Mouse (Mus musculus) lung, embryonic 15.5 days (tissue): Measurements from ENCODE around the gene Lsm5. TPM values are rescaled to one million over a fixed set of nuclear protein-coding genes. Genes with fewer than 3 reads are reported as not detected.

Experiments
- ATAC-seq: fragments of 200-750 bp; cut with Nextera tagmentation; 2 replicates; pipeline ENCODE4 v1.8.0; 2017; ENCODE audit warnings: moderate number of reproducible peaks, borderline replicate concordance; ENCODE audit not compliant: low FRiP score, low TSS enrichment; ENCODE audit errors: extremely low read depth
- H3K27ac ChIP-seq: fragments of 300-500 bp; sonication (generic); 2 replicates; pipeline ENCODE4 v1.5.1; 2015; ENCODE audit warnings: moderate library complexity, mild to moderate bottlenecking, inconsistent platforms
- H3K27me3 ChIP-seq: fragments of 300-500 bp; sonication (generic); 2 replicates; pipeline ENCODE4 v1.6.1; 2015; ENCODE audit warnings: inconsistent platforms
- H3K36me3 ChIP-seq: fragments of 300-500 bp; sonication (generic); 2 replicates; pipeline ENCODE4 v1.6.1; 2015; ENCODE audit warnings: inconsistent platforms
- H3K4me1 ChIP-seq: fragments of 300-500 bp; sonication (generic); 2 replicates; pipeline ENCODE4 v1.6.1; 2015; ENCODE audit warnings: inconsistent platforms
- H3K4me2 ChIP-seq: fragments of 300-500 bp; sonication (generic); 2 replicates; pipeline ENCODE4 v1.6.1; 2015; ENCODE audit warnings: inconsistent platforms, mild to moderate bottlenecking, moderate library complexity
- H3K4me3 ChIP-seq: fragments of 300-500 bp; sonication (generic); 2 replicates; pipeline ENCODE4 v1.5.1; 2015; ENCODE audit warnings: mild to moderate bottlenecking, inconsistent platforms
- H3K9ac ChIP-seq: fragments of 300-500 bp; sonication (generic); 2 replicates; pipeline ENCODE4 v1.6.1; 2015; ENCODE audit warnings: inconsistent platforms
- H3K9me3 ChIP-seq: fragments of 300-500 bp; sonication (generic); 2 replicates; pipeline ENCODE4 v1.6.1; 2016; ENCODE audit warnings: inconsistent platforms
- WGBS: fragments of 180-500 bp; shearing (Covaris S2); methylation state at CpG from one replicate; pipeline ENCODE4 v1.1.7; 2015; 5-methylcytosine and 5-hydroxymethylcytosine counted together
- polyA plus RNA-seq: library from polyadenylated mRNA; unstranded; fragments of >200 nt; fragmentation: Nextera tagmentation; extraction: Ambion mirVana; gene quantifications from 2 replicates; pipeline ENCODE4 v1.2.1, GENCODE M21; 2015

Gene Lsm5
- 123 and 133 TPM in 2 replicates for polyA plus RNA-seq

DNA sequence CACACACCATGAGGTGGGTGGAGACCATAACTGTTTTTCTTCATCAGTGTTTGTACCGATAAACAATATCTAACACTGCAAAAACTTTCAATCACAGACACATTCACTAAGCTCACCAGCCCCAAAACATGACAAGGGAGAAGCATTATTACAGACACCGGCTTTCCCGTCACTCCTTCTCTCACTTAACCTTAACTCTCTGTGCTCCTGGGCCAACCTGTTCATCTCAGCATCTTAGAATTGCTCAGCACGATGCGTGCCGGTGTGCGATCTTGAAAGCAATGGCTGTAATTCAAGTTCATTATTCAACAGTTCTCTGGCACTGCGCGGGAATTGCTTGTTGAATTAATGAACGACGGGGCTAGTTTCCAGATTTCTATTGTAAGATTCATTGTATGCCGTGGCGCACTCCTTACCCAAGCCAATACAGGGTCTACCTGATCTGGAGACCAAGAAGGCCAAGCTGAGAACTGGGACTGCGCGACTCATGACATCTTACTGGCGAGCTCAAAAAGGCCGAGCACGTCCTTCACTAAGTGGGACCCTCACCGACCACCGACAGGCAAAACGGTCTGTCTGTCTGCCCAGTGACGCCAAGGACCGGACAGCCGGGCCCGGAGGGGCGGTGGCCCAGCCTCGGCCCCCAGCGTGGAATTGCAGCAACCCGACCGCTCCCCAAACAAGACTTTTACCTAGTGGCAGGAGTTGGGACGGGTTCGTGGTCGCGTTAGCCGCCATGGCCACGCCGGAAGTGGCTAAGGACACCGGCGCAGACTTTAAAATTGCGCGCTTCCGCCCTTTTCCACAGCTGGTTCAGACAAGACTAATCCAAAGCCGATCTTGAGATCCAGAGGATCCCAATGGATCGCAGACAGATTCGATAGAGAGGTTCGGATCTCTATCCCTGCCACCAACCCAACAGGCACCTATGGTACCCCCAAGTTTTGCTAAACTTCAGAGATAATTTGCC is at the start of gene Lsm5:
Gene Lsm5, minus strand, starts transcription at position 780 of the 970 bp plus-strand sequence.
- peak within 1 kb of the TSS; percentile 53; the same call in 1 of the 2 replicates for H3K27ac ChIP-seq
- under 1% methylated on average over 46 of the region's 46 CpGs for WGBS
- H3K9ac ChIP-seq = peak within 1 kb of the TSS; percentile 80
- H3K4me3 ChIP-seq = peak within 1 kb of the TSS; percentile 87
- 0 out of 2 replicates have a peak, but pooled peaks cover 3% of the 10 kb centered on the region for H3K4me1 ChIP-seq
- peak within 1 kb of the TSS; percentile 66 for H3K4me2 ChIP-seq
- H3K9me3 ChIP-seq = no peaks in the 10 kb centered on the region
- no peaks in the 10 kb centered on the region for H3K36me3 ChIP-seq
- H3K27me3 ChIP-seq = no peaks in the 10 kb centered on the region
- peak; percentile 91 for ATAC-seq

DNA sequence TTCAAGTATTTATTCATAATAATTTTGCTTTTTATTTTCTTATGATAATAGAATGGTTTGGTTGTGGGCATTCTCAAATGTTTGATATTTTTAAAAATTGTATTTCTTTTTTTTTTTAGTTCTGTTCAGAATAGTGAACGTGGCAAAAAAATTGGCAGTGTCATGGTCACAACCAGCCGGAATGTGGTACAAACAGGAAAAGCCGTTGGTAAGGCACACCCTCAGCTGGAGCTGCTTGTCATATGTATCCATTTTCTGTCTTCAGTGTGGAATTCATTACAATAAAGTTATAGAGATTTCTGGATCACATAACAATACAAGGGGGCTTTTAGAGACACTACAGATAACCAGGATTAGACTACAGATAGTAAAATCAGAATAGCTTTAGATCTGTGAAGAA is 49.2 kb upstream of the Lsm5 start:
- H3K9me3 ChIP-seq = no peaks in the 10 kb centered on the region
- H3K27ac ChIP-seq = no peak overlapping the region
- no peak overlapping the region for H3K9ac ChIP-seq
- ATAC-seq = no peak
- H3K4me3 ChIP-seq = no peak overlapping the region
- H3K27me3 ChIP-seq = no peaks in the 10 kb centered on the region
- H3K4me2 ChIP-seq = no peak overlapping the region
- WGBS = 89% methylated on average over 3 of the region's 3 CpGs
- H3K36me3 ChIP-seq = peaks cover 35% of the 10 kb centered on the region
- no peaks in the 10 kb centered on the region for H3K4me1 ChIP-seq

DNA sequence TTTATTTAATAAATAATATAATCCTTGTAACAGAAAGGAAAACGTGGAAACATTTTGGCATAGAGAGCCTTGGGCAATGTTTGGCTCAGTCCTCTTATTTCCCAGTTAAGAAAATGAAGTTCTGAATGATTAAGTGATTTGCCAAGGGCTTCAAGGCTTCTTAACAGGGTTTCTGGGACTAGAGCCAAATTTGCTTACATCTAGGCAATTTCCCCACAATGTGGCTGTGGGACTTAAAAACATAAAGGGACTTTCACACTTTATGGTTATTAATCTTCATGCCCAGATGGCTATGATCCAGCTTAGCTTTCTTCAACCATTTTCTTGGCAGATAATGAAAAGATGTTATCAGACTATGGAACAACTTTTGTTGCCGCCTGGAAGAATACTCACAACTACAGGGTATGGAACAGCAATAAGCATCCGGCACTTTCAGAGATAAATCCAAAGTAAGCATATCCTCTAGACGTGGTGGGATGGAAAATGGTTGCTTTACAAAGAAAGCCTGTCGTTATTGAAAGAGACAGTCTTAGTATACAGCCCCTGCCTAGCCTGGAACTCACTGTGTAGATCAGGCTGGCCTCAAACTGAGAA is 41.5 kb upstream of the Lsm5 start:
- no peaks in the 10 kb centered on the region for H3K27me3 ChIP-seq
- H3K9ac ChIP-seq = no peak overlapping the region
- no peak overlapping the region for H3K27ac ChIP-seq
- peak; percentile 67; the same call in 1 of the 2 replicates for ATAC-seq
- no peaks in the 10 kb centered on the region for H3K9me3 ChIP-seq
- no peak overlapping the region for H3K4me2 ChIP-seq
- 33% methylated on average over 5 of the region's 5 CpGs for WGBS
- H3K4me1 ChIP-seq = 0 out of 2 replicates have a peak, but pooled peaks cover 3% of the 10 kb centered on the region
- H3K4me3 ChIP-seq = no peak overlapping the region
- H3K36me3 ChIP-seq = peaks cover 15% of the 10 kb centered on the region; the same call in 1 of the 2 replicates

GRCm38 (mm10) chr6:56732545-56732944 is 28.0 kb upstream of the Lsm5 start:
- no peak for ATAC-seq
- Histone ChIP-seq H3K36me3 (peaks cover 57% of the 10 kb centered on the region), H3K4me1 (no peaks in the 10 kb centered on the region), H3K4me2 (no peak overlapping the region), H3K9ac (no peak overlapping the region), H3K27me3 (no peaks in the 10 kb centered on the region), H3K9me3 (no peaks in the 10 kb centered on the region), H3K4me3 (no peak overlapping the region), H3K27ac (no peak overlapping the region)
- WGBS = 86% methylated on average over 2 of the region's 2 CpGs

DNA sequence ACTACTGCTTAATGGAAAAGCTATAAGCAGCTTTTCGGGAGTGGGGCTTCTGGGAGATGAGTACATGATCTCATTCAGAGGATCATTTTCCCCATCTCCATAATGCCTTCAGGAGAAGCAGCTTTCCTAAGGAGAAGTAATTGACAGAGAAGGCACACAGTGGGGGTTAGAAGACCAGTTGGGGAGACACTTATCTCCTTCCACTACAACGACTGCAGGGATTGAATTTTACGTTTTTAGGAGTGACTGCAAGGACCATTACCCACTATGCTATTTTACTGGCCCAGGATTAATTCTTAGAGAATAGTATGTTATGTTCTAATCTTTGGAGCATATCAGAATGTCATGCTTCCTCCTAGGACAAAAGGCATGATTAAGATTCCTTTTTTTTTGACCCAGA is 16.4 kb upstream of the Lsm5 start:
- Histone ChIP-seq H3K27ac (no peak overlapping the region), H3K4me3 (no peak overlapping the region), H3K9me3 (no peaks in the 10 kb centered on the region), H3K4me1 (0 out of 2 replicates have a peak, but pooled peaks cover 14% of the 10 kb centered on the region), H3K9ac (no peak overlapping the region), H3K27me3 (no peaks in the 10 kb centered on the region), H3K36me3 (peaks cover 15% of the 10 kb centered on the region), H3K4me2 (no peak overlapping the region)
- no peak for ATAC-seq
- WGBS = 66% methylated on average over 3 of the region's 3 CpGs

- H3K4me1 ChIP-seq = 0 out of 2 replicates have a peak, but pooled peaks cover 17% of the 10 kb centered on the region
- ATAC-seq = no peak
- no peak overlapping the region for H3K27ac ChIP-seq
- peaks cover 6% of the 10 kb centered on the region for H3K36me3 ChIP-seq
- no peaks in the 10 kb centered on the region for H3K27me3 ChIP-seq
- H3K4me3 ChIP-seq = no peak overlapping the region
- no peak overlapping the region for H3K9ac ChIP-seq
- no peaks in the 10 kb centered on the region for H3K9me3 ChIP-seq
- WGBS = 69% methylated on average over 1 of the region's 1 CpGs
- H3K4me2 ChIP-seq = no peak overlapping the region
These were observed 14.6 kb upstream of the Lsm5 start for GRCm38 (mm10) chr6:56719071-56719470.

DNA sequence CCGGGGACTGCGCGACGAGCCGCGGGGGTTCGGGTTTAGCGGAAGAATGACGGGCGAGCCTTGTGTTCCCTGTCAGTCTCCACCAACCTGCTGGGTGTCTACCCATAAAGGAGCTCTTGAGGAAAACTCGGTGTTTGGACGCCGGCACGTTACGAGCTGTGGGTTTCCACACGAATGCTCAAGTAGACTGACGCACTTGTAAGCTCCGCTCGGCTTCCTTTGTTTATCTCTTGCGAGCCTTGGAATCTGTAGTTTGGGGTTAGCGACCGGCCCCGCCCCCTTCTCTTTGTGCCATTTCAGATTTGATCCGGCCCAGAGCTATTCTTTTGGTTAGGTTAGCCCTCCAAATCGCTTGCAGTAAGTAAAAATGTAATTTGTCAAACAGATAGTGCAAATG is 10.8 kb upstream of the Lsm5 start:
- ATAC-seq = no peak
- Histone ChIP-seq H3K9me3 (no peaks in the 10 kb centered on the region), H3K27me3 (no peaks in the 10 kb centered on the region), H3K4me1 (0 out of 2 replicates have a peak, but pooled peaks cover 11% of the 10 kb centered on the region), H3K4me3 (peak overlapping the region; percentile 89), H3K4me2 (peak overlapping the region; percentile 67), H3K9ac (peak overlapping the region; percentile 83), H3K36me3 (no peaks in the 10 kb centered on the region), H3K27ac (peak overlapping the region; percentile 96)
- under 1% methylated on average over 25 of the region's 25 CpGs for WGBS

DNA sequence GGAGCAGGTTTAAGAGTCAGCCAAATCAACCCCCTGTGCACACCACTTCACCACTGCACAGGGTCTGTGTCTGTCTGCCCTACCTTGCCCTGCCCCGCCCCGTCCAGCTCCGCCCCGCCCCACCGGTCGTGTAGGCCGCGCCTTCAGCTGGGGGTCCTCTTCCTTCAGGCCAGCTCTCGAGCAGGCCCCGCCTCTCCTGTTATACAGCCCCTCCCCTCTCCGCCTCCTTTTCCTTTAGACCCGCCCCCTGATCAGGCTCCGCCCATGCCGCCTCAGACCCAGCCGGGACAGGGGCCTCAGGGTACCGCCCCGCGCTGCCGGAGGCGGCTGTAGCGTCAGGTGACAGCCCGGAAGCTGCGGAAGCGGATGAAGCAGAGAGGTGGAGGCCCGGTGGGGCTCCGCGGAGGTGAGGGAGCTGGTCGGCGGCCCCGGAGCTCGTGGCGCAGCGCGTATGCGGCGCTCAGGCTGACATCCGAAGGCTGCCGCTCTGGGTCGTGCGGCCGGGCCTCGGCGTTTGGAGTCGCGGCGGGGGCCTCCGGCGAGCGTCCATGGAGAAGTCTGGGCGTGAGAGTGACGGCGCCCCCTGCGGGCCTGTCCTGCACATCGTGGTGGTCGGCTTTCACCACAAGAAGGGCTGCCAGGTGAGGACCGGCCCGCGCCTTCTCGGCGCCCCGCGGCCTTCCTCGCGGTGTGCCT is 10.2 kb upstream of the Lsm5 start, which contains the start of gene Avl9:
Gene Avl9, plus strand, starts transcription at position 326 of the 696 bp plus-strand sequence.
- Histone ChIP-seq H3K27me3 (no peaks in the 10 kb centered on the region), H3K27ac (peak within 1 kb of the TSS; percentile 96), H3K9me3 (no peaks in the 10 kb centered on the region), H3K9ac (peak within 1 kb of the TSS; percentile 83), H3K4me3 (peak within 1 kb of the TSS; percentile 89), H3K4me1 (0 out of 2 replicates have a peak, but pooled peaks cover 11% of the 10 kb centered on the region), H3K4me2 (peak within 1 kb of the TSS; percentile 67), H3K36me3 (no peaks in the 10 kb centered on the region)
- WGBS = under 1% methylated on average over 64 of the region's 64 CpGs
- ATAC-seq = peak; percentile 98

- peak overlapping the region; percentile 67 for H3K4me2 ChIP-seq
- ATAC-seq = no peak
- no peaks in the 10 kb centered on the region for H3K36me3 ChIP-seq
- peak overlapping the region; percentile 89 for H3K4me3 ChIP-seq
- H3K9ac ChIP-seq = no peak overlapping the region
- no peaks in the 10 kb centered on the region for H3K9me3 ChIP-seq
- 0 out of 2 replicates have a peak, but pooled peaks cover 11% of the 10 kb centered on the region for H3K4me1 ChIP-seq
- 45% methylated on average over 7 of the region's 7 CpGs for WGBS
- no peaks in the 10 kb centered on the region for H3K27me3 ChIP-seq
- no peak overlapping the region for H3K27ac ChIP-seq
These were observed 9.7 kb upstream of the Lsm5 start for GRCm38 (mm10) chr6:56714186-56714573.

GRCm38 (mm10) chr6:56692445-56692844 is 12.1 kb downstream of the Lsm5 start:
- ATAC-seq = no peak
- Histone ChIP-seq H3K27me3 (no peaks in the 10 kb centered on the region), H3K4me1 (no peaks in the 10 kb centered on the region), H3K9ac (no peak overlapping the region), H3K4me2 (no peak overlapping the region), H3K4me3 (no peak overlapping the region), H3K9me3 (no peaks in the 10 kb centered on the region), H3K27ac (no peak overlapping the region; the same call in 1 of the 2 replicates), H3K36me3 (no peaks in the 10 kb centered on the region)
- 66% methylated on average over 4 of the region's 4 CpGs for WGBS

- Histone ChIP-seq H3K27me3 (no peaks in the 10 kb centered on the region), H3K9me3 (no peaks in the 10 kb centered on the region), H3K4me3 (no peak overlapping the region), H3K36me3 (no peaks in the 10 kb centered on the region), H3K9ac (no peak overlapping the region), H3K4me1 (no peaks in the 10 kb centered on the region), H3K27ac (no peak overlapping the region), H3K4me2 (no peak overlapping the region)
- WGBS = 3% methylated on average over 2 of the region's 2 CpGs
- peak; percentile 49; the same call in 1 of the 2 replicates for ATAC-seq
These were observed 13.3 kb downstream of the Lsm5 start for GRCm38 (mm10) chr6:56691205-56691604.
